Mouse (Mus musculus): Measurements from ENCODE around the gene Ano6. TPM values are rescaled to one million over a fixed set of nuclear protein-coding genes. Genes with fewer than 3 reads are reported as not detected.

Ano6 gene
- total and polyA plus RNA-seq, 3 experiments: 0.01 to 0.49 TPM; not detected in 1

GRCm38 (mm10) chr15:95925334-95925986 lies 134.8 kb downstream of the Ano6 start:
- no peak overlapping the region for H3K4me3 ChIP-seq (ENCODE audit: low read depth, low read length)
- no peak for ATAC-seq (ENCODE audit: extremely low read depth, insufficient number of reproducible peaks, low FRiP score, poor library complexity, severe bottlenecking)
- no peak for DNase-seq (ENCODE audit: low spot score)
- H3K27me3 ChIP-seq (ENCODE audit: insufficient read depth, low read length): no peaks in the 10 kb centered on the region
- no peaks in the 10 kb centered on the region for H3K36me3 ChIP-seq (replicated peaks)
- no peak for TF ChIP-seq GATA1 (IDR thresholded peaks at IDR 0.05; ENCODE audit: borderline replicate concordance, low read length)
- TF ChIP-seq TAL1 (conservative IDR thresholded peaks at IDR 0.05; ENCODE audit: low read depth, low read length): no peak
- TF ChIP-seq POLR2AphosphoS5 (IDR thresholded peaks at IDR 0.05; ENCODE audit: insufficient replicate concordance, low read depth, low read length): no peak
- no peak for TF ChIP-seq CTCF (IDR thresholded peaks at IDR 0.05; ENCODE audit: low read depth, low read length)
- TF ChIP-seq GATA2 (IDR thresholded peaks at IDR 0.05; ENCODE audit: borderline replicate concordance, low read depth, low read length): no peak
- peaks cover 22% of the 10 kb centered on the region for H3K9me3 ChIP-seq (replicated peaks)
- H3K4me1 ChIP-seq (ENCODE audit: insufficient read depth, low read depth, low read length): no peaks in the 10 kb centered on the region

- TF ChIP-seq GATA2 (IDR thresholded peaks at IDR 0.05; ENCODE audit: borderline replicate concordance, low read depth, low read length) (no peak), CTCF (IDR thresholded peaks at IDR 0.05; ENCODE audit: low read depth, low read length) (no peak)
- no peaks in the 10 kb centered on the region for H3K27me3 ChIP-seq (ENCODE audit: insufficient read depth, low read length)
- ATAC-seq (ENCODE audit: extremely low read depth, insufficient number of reproducible peaks, low FRiP score, poor library complexity, severe bottlenecking): no peak
- no peaks in the 10 kb centered on the region for H3K36me3 ChIP-seq (replicated peaks)
- no peaks in the 10 kb centered on the region for H3K4me1 ChIP-seq (ENCODE audit: insufficient read depth, low read depth, low read length)
- no peak overlapping the region for H3K4me3 ChIP-seq (ENCODE audit: low read depth, low read length)
- DNase-seq (ENCODE audit: low spot score): no peak
- H3K9me3 ChIP-seq (replicated peaks): peaks cover 21% of the 10 kb centered on the region
Measured at GRCm38 (mm10) chr15:95929087-95929486, 138.4 kb downstream of the Ano6 start.

GRCm38 (mm10) chr15:95931013-95931775 lies 140.6 kb downstream of the Ano6 start:
- TF ChIP-seq CTCF (IDR thresholded peaks at IDR 0.05; ENCODE audit: low read depth, low read length): no peak
- no peak for TF ChIP-seq GATA1 (IDR thresholded peaks at IDR 0.05; ENCODE audit: borderline replicate concordance, low read length)
- TF ChIP-seq POLR2AphosphoS5 (IDR thresholded peaks at IDR 0.05; ENCODE audit: insufficient replicate concordance, low read depth, low read length): no peak
- TF ChIP-seq GATA2 (IDR thresholded peaks at IDR 0.05; ENCODE audit: borderline replicate concordance, low read depth, low read length): no peak
- no peak for TF ChIP-seq TAL1 (conservative IDR thresholded peaks at IDR 0.05; ENCODE audit: low read depth, low read length)
- H3K4me3 ChIP-seq (ENCODE audit: low read depth, low read length): no peak overlapping the region
- ATAC-seq (ENCODE audit: extremely low read depth, insufficient number of reproducible peaks, low FRiP score, poor library complexity, severe bottlenecking) (no peak), DNase-seq (ENCODE audit: low spot score) (no peak)
- H3K4me1 ChIP-seq (ENCODE audit: insufficient read depth, low read depth, low read length): no peaks in the 10 kb centered on the region
- no peaks in the 10 kb centered on the region for H3K27me3 ChIP-seq (ENCODE audit: insufficient read depth, low read length)
- H3K9me3 ChIP-seq (replicated peaks): peaks cover 16% of the 10 kb centered on the region
- no peaks in the 10 kb centered on the region for H3K36me3 ChIP-seq (replicated peaks)

GRCm38 (mm10) chr15:95932358-95932757 lies 141.7 kb downstream of the Ano6 start:
- no peak overlapping the region for H3K4me3 ChIP-seq (ENCODE audit: low read depth, low read length)
- H3K27me3 ChIP-seq (ENCODE audit: insufficient read depth, low read length): no peaks in the 10 kb centered on the region
- H3K4me1 ChIP-seq (ENCODE audit: insufficient read depth, low read depth, low read length): no peaks in the 10 kb centered on the region
- ATAC-seq (ENCODE audit: extremely low read depth, insufficient number of reproducible peaks, low FRiP score, poor library complexity, severe bottlenecking): no peak
- no peaks in the 10 kb centered on the region for H3K36me3 ChIP-seq (replicated peaks)
- H3K9me3 ChIP-seq (replicated peaks): peaks cover 16% of the 10 kb centered on the region
- no peak for TF ChIP-seq TAL1 (conservative IDR thresholded peaks at IDR 0.05; ENCODE audit: low read depth, low read length)
- TF ChIP-seq GATA1 (IDR thresholded peaks at IDR 0.05; ENCODE audit: borderline replicate concordance, low read length): no peak
- no peak for TF ChIP-seq POLR2AphosphoS5 (IDR thresholded peaks at IDR 0.05; ENCODE audit: insufficient replicate concordance, low read depth, low read length)
- TF ChIP-seq GATA2 (IDR thresholded peaks at IDR 0.05; ENCODE audit: borderline replicate concordance, low read depth, low read length): no peak
- DNase-seq (ENCODE audit: low spot score): no peak

- ATAC-seq (ENCODE audit: extremely low read depth, insufficient number of reproducible peaks, low FRiP score, poor library complexity, severe bottlenecking) (no peak), DNase-seq (ENCODE audit: low spot score) (no peak)
- Histone ChIP-seq H3K4me3 (ENCODE audit: low read depth, low read length) (no peak overlapping the region), H3K27me3 (ENCODE audit: insufficient read depth, low read length) (no peaks in the 10 kb centered on the region), H3K9me3 (replicated peaks) (peaks cover 22% of the 10 kb centered on the region), H3K36me3 (replicated peaks) (no peaks in the 10 kb centered on the region), H3K4me1 (ENCODE audit: insufficient read depth, low read depth, low read length) (no peaks in the 10 kb centered on the region)
- TF ChIP-seq POLR2AphosphoS5 (IDR thresholded peaks at IDR 0.05; ENCODE audit: insufficient replicate concordance, low read depth, low read length) (no peak), GATA2 (IDR thresholded peaks at IDR 0.05; ENCODE audit: borderline replicate concordance, low read depth, low read length) (no peak), GATA1 (IDR thresholded peaks at IDR 0.05; ENCODE audit: borderline replicate concordance, low read length) (no peak), CTCF (IDR thresholded peaks at IDR 0.05; ENCODE audit: low read depth, low read length) (no peak), TAL1 (conservative IDR thresholded peaks at IDR 0.05; ENCODE audit: low read depth, low read length) (no peak)
Measured at GRCm38 (mm10) chr15:95935141-95935540, 144.5 kb downstream of the Ano6 start.

- ATAC-seq (ENCODE audit: extremely low read depth, insufficient number of reproducible peaks, low FRiP score, poor library complexity, severe bottlenecking): no peak
- H3K36me3 ChIP-seq (replicated peaks): no peaks in the 10 kb centered on the region
Measured at GRCm38 (mm10) chr15:95943470-95943869, 152.8 kb downstream of the Ano6 start.

More at GRCm38 (mm10) chr15:95943470-95943869, 152.8 kb downstream of the Ano6 start:
- Histone ChIP-seq H3K4me3 (ENCODE audit: low read depth, low read length) (no peak overlapping the region), H3K27me3 (ENCODE audit: insufficient read depth, low read length) (no peaks in the 10 kb centered on the region), H3K4me1 (ENCODE audit: insufficient read depth, low read depth, low read length) (no peaks in the 10 kb centered on the region), H3K9me3 (replicated peaks) (peaks cover 49% of the 10 kb centered on the region)
- DNase-seq (ENCODE audit: low spot score): no peak
- TF ChIP-seq GATA2 (IDR thresholded peaks at IDR 0.05; ENCODE audit: borderline replicate concordance, low read depth, low read length): no peak
- no peak for TF ChIP-seq POLR2AphosphoS5 (IDR thresholded peaks at IDR 0.05; ENCODE audit: insufficient replicate concordance, low read depth, low read length)
- TF ChIP-seq GATA1 (IDR thresholded peaks at IDR 0.05; ENCODE audit: borderline replicate concordance, low read length): no peak
